Mouse (Mus musculus): Measurements from ENCODE around the gene Nme6.

Nme6 gene

DNA sequence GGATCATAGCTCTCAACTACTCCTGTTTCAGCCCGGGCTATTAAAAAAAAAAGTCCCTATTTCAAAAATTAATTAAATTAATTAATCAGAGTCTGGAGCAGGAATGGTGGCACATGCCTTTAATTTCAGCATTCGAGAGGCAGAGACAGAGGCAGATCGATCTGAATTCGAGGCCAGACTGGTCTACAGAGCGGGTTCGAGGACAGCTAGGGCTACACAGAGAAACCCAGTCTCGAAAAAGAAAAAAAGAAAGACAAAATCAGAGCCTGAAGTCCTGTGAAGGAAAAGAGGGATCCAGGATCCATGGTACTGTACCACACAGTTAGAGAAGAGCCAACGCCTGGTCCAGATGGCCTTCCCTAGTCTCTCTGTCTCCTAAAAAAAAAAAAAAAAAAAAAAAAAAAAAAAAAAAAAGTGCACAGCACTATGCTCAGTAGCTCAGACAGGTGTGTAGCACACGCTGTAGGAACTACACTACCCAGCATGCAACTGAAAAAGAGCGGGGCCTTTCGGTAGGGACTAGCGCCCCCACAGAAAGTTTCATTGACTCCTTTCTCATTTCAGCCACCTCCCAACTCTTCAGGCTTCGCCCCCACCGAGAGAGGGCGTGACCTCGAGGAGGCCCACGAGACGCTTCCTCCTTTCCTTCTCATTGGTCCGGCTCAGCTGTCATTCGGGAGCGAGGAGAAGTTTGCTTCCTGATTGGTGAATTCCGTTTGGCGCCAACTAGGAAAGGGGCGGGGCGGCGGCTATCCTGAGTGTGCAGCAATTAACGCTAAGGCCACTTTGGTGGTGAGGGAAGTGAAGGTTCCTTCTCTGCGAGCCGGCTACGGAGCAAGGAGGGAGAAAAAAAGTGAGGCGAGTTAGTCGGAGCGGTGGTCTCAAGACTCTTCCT lies 42.5 kb downstream of the Nme6 start, which contains the start of gene Cdc25a:
Cdc25a (plus strand) TSS at position 783 of the 895 bp plus-strand sequence.
- DNase-seq, result peak; percentile 99

DNA sequence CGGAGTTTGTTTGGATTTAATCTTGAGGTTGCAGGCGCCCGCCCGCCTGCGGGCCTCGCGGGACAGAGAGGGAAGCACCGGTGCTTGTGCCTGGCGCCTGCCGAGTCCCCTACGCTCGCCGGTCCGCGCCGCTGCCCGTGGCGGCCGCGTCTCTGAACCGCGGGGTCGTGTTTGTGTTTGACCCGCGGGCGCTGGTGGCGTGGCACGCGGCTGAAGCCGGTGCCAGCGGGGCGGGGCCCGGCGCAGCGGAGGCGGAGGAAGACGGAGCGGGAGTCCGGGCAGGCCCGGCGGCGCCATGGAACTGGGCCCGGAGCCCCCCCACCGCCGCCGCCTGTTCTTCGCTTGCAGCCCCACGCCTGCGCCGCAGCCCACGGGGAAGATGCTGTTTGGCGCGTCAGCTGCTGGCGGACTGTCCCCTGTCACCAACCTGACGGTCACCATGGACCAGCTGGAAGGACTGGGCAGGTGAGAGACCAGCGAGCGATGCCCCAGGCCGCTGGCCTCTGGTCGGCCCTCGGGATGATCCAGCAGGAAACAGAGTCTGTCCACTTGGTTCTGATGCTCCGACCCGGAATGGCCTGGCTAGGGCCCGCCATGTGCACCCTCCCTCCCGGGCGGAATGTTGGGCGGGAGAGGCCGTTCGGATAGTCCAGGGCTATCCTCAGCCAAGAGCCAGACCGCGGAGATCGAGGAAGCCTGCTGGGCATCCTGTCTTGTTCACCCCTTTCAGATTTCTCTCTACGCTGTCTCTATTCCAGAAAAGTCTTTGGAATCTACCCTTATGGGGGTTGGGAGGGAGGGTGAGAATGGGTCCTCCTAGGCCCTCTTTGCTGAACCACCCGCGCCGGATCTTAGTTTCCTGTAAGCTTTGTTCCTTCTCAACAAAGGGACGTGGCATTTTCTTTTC lies 43.4 kb downstream of the Nme6 start:
- DNase-seq, result peak; percentile 84

- DNase-seq, result peak; percentile 49
These were observed 44.2 kb downstream of the Nme6 start for GRCm38 (mm10) chr9:109876756-109877155.

DNA sequence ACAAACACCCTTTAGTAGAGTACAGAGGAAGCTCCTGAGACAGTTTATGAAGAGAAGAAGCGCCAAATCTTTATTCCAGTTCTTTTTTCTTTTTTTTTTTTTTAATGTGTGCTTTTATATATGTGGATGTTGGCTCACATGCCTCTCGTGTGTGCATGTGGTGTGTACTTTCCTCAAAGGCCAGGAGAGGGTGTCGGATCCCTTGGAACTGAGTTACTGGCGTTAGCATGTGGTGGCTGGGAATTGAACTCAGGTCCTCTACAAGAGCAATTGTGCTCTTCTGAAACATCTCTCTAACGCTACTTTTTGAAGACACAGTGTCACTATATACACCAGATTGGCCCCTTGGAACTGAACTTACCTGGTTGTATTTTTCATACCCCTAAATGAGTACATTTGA lies 45.1 kb downstream of the Nme6 start:
- no peak for DNase-seq

DNA sequence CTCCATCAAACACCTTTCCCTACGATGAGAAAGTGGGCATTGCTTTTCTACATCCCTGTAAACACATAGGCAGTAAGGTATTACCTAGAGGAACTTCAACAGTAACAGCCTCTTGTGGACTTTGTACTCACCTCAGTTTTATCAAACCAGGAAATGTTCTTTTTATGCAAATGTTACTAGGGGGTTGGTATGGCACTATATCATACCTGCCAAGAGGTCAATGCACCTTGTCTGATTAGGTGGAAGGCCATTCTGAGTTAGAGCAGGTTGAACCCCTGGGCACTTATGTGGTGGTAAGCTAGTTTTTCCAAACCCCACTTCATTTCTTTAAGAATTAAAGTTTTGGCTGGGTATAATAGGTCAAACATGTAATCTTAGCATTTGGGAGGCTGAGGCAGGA lies 46.8 kb downstream of the Nme6 start:
- DNase-seq, result no peak

DNA sequence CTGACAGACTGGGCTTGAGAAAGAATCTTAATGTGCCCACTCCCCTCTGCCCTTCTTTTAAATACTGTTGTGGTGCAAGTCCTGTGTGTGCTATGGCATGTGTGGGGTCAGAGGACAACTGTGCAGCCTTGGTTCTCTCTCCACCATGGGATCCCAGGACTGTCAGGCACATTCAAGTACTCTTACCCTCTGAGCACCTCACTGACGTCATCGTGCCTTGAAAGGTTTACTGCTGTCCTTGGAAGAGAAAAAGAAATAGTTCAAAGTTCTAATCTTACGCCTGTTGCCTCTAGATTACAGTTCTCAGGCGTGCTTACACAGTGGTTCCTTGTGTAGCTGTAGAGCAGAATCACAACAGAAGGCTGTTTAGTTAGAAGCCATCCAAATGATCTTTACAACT lies 53.7 kb downstream of the Nme6 start:
- no peak for DNase-seq

DNA sequence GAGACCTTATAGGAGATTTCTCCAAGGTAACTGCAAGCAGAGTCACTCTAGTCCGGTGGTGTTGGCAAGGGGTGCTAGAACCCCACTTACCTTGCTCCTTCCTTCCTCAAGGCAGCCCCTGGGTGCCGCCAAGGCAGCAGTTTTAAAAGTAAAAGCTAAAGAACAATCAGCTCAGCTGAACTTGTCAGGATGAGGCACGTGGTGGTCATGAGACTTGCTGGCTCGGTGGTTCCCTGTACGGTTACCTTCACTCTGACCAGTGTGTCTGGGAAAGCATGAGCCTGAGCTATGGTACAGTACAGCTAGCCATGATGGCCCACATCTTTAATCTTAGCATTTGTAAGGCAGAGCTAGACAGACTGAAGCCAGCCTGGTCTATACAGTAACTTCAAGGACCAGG lies 54.8 kb downstream of the Nme6 start:
- no peak for DNase-seq

- no peak for DNase-seq
These were observed 59.0 kb downstream of the Nme6 start for GRCm38 (mm10) chr9:109891501-109891900.

Measured in kidney, postnatal 10 days (tissue).